Mouse (Mus musculus) kidney, postnatal 0 days (tissue): Measurements from ENCODE around the gene Foxa3. TPM values are rescaled to one million over a fixed set of nuclear protein-coding genes. Genes with fewer than 3 reads are reported as not detected.

ENCODE experiments used
- ATAC-seq: fragments of 200-750 bp; cut with Nextera tagmentation; replicated peaks from 2 replicates; pipeline ENCODE4 v1.8.0; 2017; ENCODE audit warnings: low read depth, moderate number of reproducible peaks, moderate TSS enrichment, moderate library complexity; ENCODE audit not compliant: low FRiP score
- DNase-seq: peaks from one replicate; pipeline ENCODE4 v3.0.0-alpha.2; 2016; ENCODE audit warnings: low spot score
- H3K27ac ChIP-seq: fragments of 300-500 bp; sonication (generic); 2 replicates; pipeline ENCODE4 v1.5.1; 2014; ENCODE audit warnings: mild to moderate bottlenecking
- H3K27me3 ChIP-seq: fragments of 300-500 bp; sonication (generic); 2 replicates; pipeline ENCODE4 v1.6.1; 2014; ENCODE audit warnings: low read length, mixed read lengths; ENCODE audit not compliant: insufficient read depth
- H3K36me3 ChIP-seq: fragments of 300-500 bp; sonication (generic); 2 replicates; pipeline ENCODE4 v1.6.1; 2014; ENCODE audit warnings: low read length, mixed read lengths; ENCODE audit not compliant: insufficient read depth
- H3K4me1 ChIP-seq: fragments of 300-500 bp; sonication (generic); replicated peaks from 2 replicates; pipeline ENCODE4 v1.6.1; 2014; ENCODE audit warnings: antibody characterized with exemption, low read length, mixed read lengths; ENCODE audit not compliant: insufficient read depth
- H3K4me2 ChIP-seq: fragments of 300-500 bp; sonication (generic); 2 replicates; pipeline ENCODE4 v1.6.1; 2014; ENCODE audit warnings: mild to moderate bottlenecking, low read length, moderate library complexity, mixed read lengths
- H3K4me3 ChIP-seq: fragments of 300-500 bp; sonication (generic); replicated peaks from 2 replicates; pipeline ENCODE4 v1.5.1; 2014; ENCODE audit warnings: low read depth, low read length
- H3K9ac ChIP-seq: fragments of 300-500 bp; sonication (generic); 2 replicates; pipeline ENCODE4 v1.6.1; 2014; ENCODE audit warnings: low read depth, low read length
- H3K9me3 ChIP-seq: fragments of 300-500 bp; sonication (generic); replicated peaks from 2 replicates; pipeline ENCODE4 v1.6.1; 2016; ENCODE audit warnings: low read length, inconsistent platforms, mixed read lengths
- CTCF ChIP-seq: IDR thresholded peaks from 2 replicates; pipeline ENCODE4 v1.5.1; 2016; ENCODE audit warnings: antibody characterized with exemption, low read depth, mild to moderate bottlenecking, moderate library complexity
- WGBS: fragments of 180-500 bp; shearing (Covaris S2); extraction: QIAGEN DNeasy Blood & Tissue Kit; methylation state at CpG from one replicate; pipeline ENCODE4 v1.1.7; 2014; 5-methylcytosine and 5-hydroxymethylcytosine counted together
- polyA plus RNA-seq: library from polyadenylated mRNA; unstranded; fragments of >200 nt; fragmentation: Nextera tagmentation; extraction: Ambion mirVana; gene quantifications from 2 replicates; pipeline ENCODE4 v1.2.1, GENCODE M21; 2015

Foxa3 gene
- polyA plus RNA-seq, 1 experiment from 2014 or later, result 0.53 TPM

DNA sequence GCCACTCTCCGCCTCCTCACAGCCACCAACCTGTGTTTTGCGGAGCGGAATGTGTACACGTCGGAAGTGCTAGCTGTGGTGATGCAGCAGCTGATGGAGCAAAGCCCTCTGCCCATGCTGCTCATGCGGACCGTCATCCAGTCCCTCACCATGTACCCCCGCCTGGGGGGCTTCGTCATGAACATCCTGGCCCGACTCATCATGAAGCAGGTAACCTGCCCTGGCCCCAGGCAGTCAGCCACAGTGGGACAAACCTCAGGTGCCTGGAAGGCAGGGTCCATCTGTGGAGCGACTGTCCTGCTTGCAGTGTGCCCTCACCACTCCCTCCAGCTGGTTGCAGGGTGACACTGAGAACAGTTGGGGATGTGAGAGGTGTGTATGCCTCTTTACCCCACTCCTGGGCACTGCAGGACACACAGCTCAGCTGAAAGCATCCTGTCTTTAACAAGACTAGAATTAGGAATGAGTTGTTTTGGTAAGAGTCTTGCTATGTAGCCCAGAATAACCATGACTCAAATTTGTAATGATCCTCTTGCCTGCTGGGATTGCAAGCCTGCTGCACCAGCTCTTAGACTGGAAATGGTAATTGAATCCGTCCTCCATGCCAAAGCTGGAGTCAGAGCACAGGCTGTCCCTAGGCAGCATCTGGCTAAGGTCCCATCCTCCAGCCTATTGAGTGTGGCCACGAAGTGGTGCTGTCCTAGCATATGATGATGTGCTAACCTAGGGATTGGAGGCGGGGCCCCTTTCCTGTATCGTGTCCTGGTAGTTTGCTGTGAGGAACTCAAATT lies 29.2 kb upstream of the Foxa3 start:
- ATAC-seq, result no peak
- no peak overlapping the region for H3K4me3 ChIP-seq
- H3K27me3 ChIP-seq, result no peaks in the 10 kb centered on the region
- H3K4me2 ChIP-seq, result no peak overlapping the region
- 88% methylated on average over 15 of the region's 15 CpGs for WGBS
- H3K9me3 ChIP-seq, result no peaks in the 10 kb centered on the region
- DNase-seq, result no peak
- no peak overlapping the region for H3K27ac ChIP-seq
- H3K36me3 ChIP-seq, result peaks cover 35% of the 10 kb centered on the region
- H3K4me1 ChIP-seq, result no peaks in the 10 kb centered on the region
- no peak for TF ChIP-seq CTCF
- no peak overlapping the region for H3K9ac ChIP-seq

DNA sequence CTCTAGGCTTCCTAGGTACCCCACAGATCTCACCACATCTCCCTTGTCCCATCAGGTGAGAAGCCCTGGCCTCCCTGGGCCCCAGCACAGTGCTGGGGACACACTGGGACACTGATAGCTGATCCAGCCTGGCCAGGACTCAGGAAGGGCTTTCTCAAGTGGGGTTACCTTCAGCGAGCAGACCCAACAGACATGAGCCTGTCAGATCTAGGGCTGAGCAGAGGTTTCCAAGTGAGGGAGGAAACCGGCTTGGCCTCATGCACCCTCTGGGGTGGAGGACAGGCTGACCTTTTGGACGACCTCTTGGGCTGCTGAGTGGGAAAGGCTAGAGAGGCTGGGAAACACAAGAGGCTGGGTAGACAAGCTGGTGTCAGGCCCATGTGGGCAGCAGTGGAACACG lies 27.8 kb upstream of the Foxa3 start:
- Histone ChIP-seq H3K27ac (no peak overlapping the region), H3K4me2 (no peak overlapping the region), H3K36me3 (peaks cover 49% of the 10 kb centered on the region), H3K4me1 (no peaks in the 10 kb centered on the region), H3K9me3 (no peaks in the 10 kb centered on the region), H3K9ac (no peak overlapping the region), H3K27me3 (no peaks in the 10 kb centered on the region), H3K4me3 (no peak overlapping the region)
- no peak for TF ChIP-seq CTCF
- 63% methylated on average over 4 of the region's 4 CpGs for WGBS
- ATAC-seq, result no peak
- DNase-seq, result no peak

DNA sequence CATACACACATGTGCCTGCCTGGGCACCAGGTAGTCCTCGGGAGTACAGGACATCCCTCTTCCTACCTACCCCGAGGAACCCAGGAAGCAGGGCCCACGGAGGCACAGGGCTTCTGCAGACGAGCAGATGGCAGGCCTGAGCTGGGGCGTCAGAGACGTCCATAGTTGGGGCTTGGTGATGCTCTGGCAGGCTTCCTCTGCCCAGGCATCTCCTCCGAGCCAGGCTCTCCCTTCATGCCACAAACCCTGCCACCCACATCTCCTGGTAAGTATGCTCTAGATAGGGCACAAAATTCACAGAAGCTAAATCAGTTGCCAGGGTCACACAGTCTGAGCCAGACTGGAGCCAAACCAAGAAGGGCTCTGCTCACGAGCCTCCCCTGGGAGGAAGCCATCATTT lies 26.8 kb upstream of the Foxa3 start:
- H3K27me3 ChIP-seq, result no peaks in the 10 kb centered on the region
- H3K36me3 ChIP-seq, result peaks cover 58% of the 10 kb centered on the region
- no peak overlapping the region for H3K4me2 ChIP-seq
- no peak for DNase-seq
- 88% methylated on average over 8 of the region's 8 CpGs for WGBS
- H3K9ac ChIP-seq, result no peak overlapping the region
- TF ChIP-seq CTCF, result no peak
- H3K4me1 ChIP-seq, result no peaks in the 10 kb centered on the region
- H3K9me3 ChIP-seq, result no peaks in the 10 kb centered on the region
- no peak for ATAC-seq
- no peak overlapping the region for H3K27ac ChIP-seq
- H3K4me3 ChIP-seq, result no peak overlapping the region

DNA sequence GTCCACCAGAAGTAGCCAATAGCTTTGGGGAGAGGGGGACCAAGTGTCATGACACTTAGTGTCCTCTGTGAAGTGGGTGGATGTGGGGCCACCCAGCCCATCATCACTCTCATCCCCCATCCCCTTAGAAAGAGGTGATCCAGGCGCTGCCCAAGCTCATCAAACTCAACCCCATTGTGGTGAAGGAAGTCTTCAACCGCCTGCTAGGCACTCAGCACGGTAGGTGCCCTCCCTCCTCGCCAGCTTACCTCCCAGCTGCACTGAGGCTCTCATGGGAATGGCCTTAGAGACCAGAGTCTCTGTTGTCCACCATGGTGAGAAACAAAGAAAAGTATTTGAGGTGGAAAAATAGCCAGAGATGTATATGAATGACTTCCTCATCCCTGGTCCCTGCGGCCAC lies 25.9 kb upstream of the Foxa3 start:
- Histone ChIP-seq H3K27me3 (no peaks in the 10 kb centered on the region), H3K36me3 (peaks cover 67% of the 10 kb centered on the region), H3K4me2 (no peak overlapping the region), H3K27ac (no peak overlapping the region), H3K4me1 (no peaks in the 10 kb centered on the region), H3K9ac (no peak overlapping the region), H3K9me3 (no peaks in the 10 kb centered on the region), H3K4me3 (no peak overlapping the region)
- ATAC-seq (no peak), DNase-seq (no peak)
- no peak for TF ChIP-seq CTCF
- WGBS, result 87% methylated on average over 5 of the region's 5 CpGs

DNA sequence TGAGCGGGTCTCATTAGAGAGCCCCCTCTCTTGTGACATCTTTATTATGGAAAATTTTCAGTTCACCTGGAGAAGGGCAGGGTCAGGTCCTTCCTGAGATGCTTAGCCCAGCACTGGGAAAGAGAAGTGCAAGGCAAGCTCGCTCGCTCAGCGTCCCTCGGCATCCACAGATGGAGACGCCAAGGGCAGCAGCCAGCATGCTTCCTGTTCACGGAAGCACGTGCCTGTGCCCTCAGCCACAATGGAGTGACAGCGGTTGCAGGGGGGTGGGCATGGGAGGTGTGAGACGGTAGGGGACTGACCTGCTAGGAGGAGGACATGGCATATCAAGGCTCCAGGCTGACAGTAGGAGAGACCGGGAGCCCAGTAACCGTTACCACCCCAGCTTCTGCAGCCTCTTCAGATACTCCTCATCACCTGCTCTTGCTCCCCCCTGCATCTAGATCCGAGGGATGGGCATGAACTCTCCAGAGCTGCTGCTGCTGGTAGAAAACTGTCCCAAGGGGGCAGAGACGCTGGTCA lies 24.7 kb upstream of the Foxa3 start:
- no peak overlapping the region for H3K4me2 ChIP-seq
- H3K9ac ChIP-seq, result no peak overlapping the region
- ATAC-seq (no peak), DNase-seq (no peak)
- H3K27me3 ChIP-seq, result no peaks in the 10 kb centered on the region
- H3K4me1 ChIP-seq, result no peaks in the 10 kb centered on the region
- no peaks in the 10 kb centered on the region for H3K9me3 ChIP-seq
- 89% methylated on average over 14 of the region's 14 CpGs for WGBS
- no peak overlapping the region for H3K27ac ChIP-seq
- H3K4me3 ChIP-seq, result no peak overlapping the region
- peaks cover 78% of the 10 kb centered on the region for H3K36me3 ChIP-seq
- TF ChIP-seq CTCF, result no peak

DNA sequence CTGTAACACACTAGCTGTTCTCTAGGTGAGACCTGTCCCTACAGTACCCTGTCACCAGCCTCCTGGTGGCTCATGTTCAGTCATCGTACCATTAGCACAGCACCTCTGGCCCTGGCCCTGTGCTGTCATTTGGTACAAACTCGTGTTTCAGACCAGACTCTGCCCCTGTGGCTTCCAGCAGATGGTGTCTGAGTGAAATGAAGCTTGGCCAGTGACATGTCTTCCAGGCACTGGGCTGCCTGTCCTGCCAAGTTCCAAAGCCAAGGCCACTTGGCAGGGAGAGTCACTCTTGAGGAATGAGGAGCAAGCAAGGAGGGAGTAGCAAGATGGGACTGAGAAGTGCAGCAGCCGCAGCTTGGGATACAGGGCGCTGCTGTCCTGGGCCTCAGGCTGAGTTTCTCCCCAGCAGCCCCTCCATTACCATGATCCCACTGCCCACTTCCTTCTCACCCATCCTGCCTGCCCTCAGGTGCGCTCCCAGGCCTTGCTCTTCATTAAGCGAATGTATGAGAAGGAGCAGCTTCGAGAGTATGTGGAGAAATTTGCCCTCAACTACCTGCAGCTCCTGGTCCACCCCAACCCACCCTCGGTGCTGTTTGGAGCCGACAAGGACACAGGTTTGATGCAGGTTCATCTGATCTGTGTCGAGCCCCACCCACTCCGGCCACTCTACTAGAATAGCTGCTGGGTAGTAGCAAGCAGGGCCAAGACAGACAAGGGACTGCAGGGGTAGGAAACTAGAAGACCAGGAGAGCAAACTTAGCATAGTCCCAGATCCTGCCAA lies 23.1 kb upstream of the Foxa3 start:
- Histone ChIP-seq H3K4me2 (no peak overlapping the region), H3K9ac (no peak overlapping the region), H3K9me3 (no peaks in the 10 kb centered on the region), H3K4me1 (no peaks in the 10 kb centered on the region), H3K27me3 (no peaks in the 10 kb centered on the region), H3K36me3 (peaks cover 87% of the 10 kb centered on the region), H3K27ac (no peak overlapping the region), H3K4me3 (no peak overlapping the region)
- no peak for ATAC-seq
- TF ChIP-seq CTCF, result no peak
- WGBS, result 91% methylated on average over 11 of the region's 11 CpGs
- DNase-seq, result no peak
